Mouse (Mus musculus): ENCODE results near the gene Ypel1. TPM values are rescaled to one million over a fixed set of nuclear protein-coding genes. Genes with fewer than 3 reads are reported as not detected.

Ypel1 gene
- polyA plus RNA-seq, 1 experiment from 2014 or later = 129 TPM

- no peak for ATAC-seq (ENCODE audit: low FRiP score, low read depth)
- Histone ChIP-seq H3K4me3 (no peak overlapping the region), H3K36me3 (peaks cover 93% of the 10 kb centered on the region), H3K27ac (replicated peaks) (no peak overlapping the region), H3K4me2 (replicated peaks) (no peak overlapping the region), H3K27me3 (no peaks in the 10 kb centered on the region), H3K9me3 (no peaks in the 10 kb centered on the region), H3K9ac (replicated peaks) (no peak overlapping the region), H3K4me1 (no peaks in the 10 kb centered on the region)
- 98% methylated on average over 3 of the region's 3 CpGs for WGBS
Observed at GRCm38 (mm10) chr16:17096938-17097337, 27.4 kb downstream of the Ypel1 start.

DNA sequence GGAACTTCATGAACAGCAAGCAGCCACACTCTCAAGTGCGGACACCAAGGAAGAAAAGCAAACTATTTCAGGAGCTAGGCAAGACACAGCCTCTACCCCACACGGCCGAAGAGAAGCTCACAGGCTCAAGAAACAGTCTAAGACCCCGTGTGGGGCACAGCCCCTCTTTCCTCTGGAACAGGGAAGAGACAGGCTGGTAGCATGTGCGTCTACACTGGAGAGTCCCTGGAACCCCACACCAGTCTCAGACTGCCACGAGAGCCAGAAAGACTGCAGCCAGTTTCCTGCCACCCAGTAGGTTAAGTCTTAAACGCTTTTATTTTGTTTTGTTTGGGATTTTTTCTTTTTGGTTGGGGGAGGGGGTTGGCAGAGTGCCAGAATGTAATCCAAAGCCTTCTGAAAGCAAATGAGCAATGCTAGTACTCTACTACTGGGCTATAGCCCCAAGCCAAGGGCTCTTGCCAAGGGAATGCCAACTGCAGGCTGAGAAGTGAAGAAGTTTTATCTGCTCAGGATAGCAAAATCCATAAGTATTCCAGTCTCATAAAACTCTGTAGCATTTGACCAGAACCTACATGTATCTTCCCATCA lies 33.2 kb downstream of the Ypel1 start:
- Histone ChIP-seq H3K9ac (replicated peaks) (no peak overlapping the region), H3K9me3 (no peaks in the 10 kb centered on the region), H3K27ac (replicated peaks) (no peak overlapping the region), H3K4me1 (no peaks in the 10 kb centered on the region; the same call in 1 of the 2 replicates), H3K27me3 (no peaks in the 10 kb centered on the region), H3K36me3 (peaks cover 72% of the 10 kb centered on the region), H3K4me3 (no peak overlapping the region), H3K4me2 (replicated peaks) (no peak overlapping the region)
- no peak for ATAC-seq (ENCODE audit: low FRiP score, low read depth)
- 80% methylated on average over 7 of the region's 7 CpGs for WGBS

- Histone ChIP-seq H3K4me3 (no peak overlapping the region), H3K27me3 (no peaks in the 10 kb centered on the region), H3K9ac (replicated peaks) (no peak overlapping the region), H3K36me3 (peaks cover 62% of the 10 kb centered on the region), H3K4me1 (peaks cover 2% of the 10 kb centered on the region), H3K27ac (replicated peaks) (no peak overlapping the region), H3K9me3 (no peaks in the 10 kb centered on the region), H3K4me2 (replicated peaks) (no peak overlapping the region)
- no peak for ATAC-seq (ENCODE audit: low FRiP score, low read depth)
- WGBS = 91% methylated on average over 4 of the region's 4 CpGs
Observed at GRCm38 (mm10) chr16:17104600-17104999, 35.1 kb downstream of the Ypel1 start.

DNA sequence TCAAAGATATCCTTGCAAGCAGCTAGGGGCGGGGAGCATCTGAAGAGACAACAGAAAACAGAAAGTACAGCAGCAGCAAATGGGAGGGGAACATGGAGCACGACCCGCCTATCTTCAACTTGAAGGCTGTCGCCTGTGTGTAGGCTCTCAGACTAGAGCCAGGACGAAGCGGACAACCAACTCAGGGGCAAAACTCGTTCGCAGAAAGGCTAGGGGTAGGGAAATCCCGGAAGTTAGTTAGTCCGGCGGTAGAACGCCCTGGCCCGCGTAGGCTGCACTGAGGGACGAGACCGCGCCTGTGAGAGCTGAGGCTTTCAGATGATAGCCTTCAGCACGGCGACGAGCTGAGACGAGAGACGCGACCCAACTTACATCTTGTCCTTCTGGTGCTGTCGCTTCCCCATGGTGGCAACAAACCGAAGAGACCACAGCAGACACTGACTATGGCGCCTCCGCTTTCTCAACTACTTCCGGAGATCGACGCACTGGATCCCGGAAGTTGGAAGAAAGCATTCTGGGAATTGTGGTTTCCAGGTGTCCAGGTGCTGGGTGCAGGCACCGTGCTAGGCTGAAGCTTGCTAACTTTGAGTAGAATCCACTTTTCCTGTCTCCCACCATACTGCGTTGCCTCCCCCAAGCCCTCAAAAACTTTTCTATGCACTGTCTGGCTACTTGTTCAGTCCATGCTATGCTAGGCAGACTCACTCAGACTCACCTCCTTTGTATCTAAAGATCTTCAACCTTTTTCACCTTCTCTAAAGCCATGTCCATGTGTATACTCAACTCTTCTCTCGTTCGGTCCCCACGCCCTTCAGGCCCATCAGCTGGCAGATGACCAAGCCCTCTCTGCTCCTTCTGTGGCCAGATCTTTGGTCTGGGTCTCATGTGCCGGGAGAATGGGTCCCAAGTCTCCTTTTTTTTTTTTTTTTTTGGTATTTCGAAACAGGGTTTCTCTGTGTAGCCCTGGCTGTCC lies 41.6 kb downstream of the Ypel1 start, which contains the start of gene Ppil2:
Gene Ppil2 (minus strand): TSS at position 487 of the 973 bp plus-strand sequence.
- Histone ChIP-seq H3K9ac (replicated peaks) (peak within 1 kb of the TSS; percentile 72), H3K4me2 (replicated peaks) (peak within 1 kb of the TSS; percentile 73), H3K4me3 (peak within 1 kb of the TSS; percentile 85), H3K9me3 (no peaks in the 10 kb centered on the region), H3K27me3 (no peaks in the 10 kb centered on the region), H3K36me3 (peaks cover 50% of the 10 kb centered on the region), H3K4me1 (peaks cover 12% of the 10 kb centered on the region), H3K27ac (replicated peaks) (peak within 1 kb of the TSS; percentile 54; the same call in 1 of the 2 replicates)
- WGBS = 10% methylated on average over 38 of the region's 38 CpGs
- peak; percentile 79 for ATAC-seq (ENCODE audit: low FRiP score, low read depth)

- Histone ChIP-seq H3K4me3 (no peak overlapping the region), H3K27ac (replicated peaks) (no peak overlapping the region), H3K9ac (replicated peaks) (no peak overlapping the region), H3K9me3 (no peaks in the 10 kb centered on the region), H3K36me3 (peaks cover 71% of the 10 kb centered on the region), H3K4me1 (peaks cover 10% of the 10 kb centered on the region), H3K27me3 (no peaks in the 10 kb centered on the region), H3K4me2 (replicated peaks) (no peak overlapping the region)
- WGBS = 93% methylated on average over 5 of the region's 5 CpGs
- no peak for ATAC-seq (ENCODE audit: low FRiP score, low read depth)
Observed at GRCm38 (mm10) chr16:17117309-17117799, 47.9 kb downstream of the Ypel1 start.

- Histone ChIP-seq H3K4me2 (replicated peaks) (peak overlapping the region; percentile 82), H3K9ac (replicated peaks) (0 out of 2 replicates have a peak overlapping the region, but pooled peaks have one; percentile 25), H3K36me3 (peaks cover 42% of the 10 kb centered on the region), H3K4me3 (peak overlapping the region; percentile 17; the same call in 1 of the 2 replicates), H3K9me3 (no peaks in the 10 kb centered on the region), H3K4me1 (peaks cover 37% of the 10 kb centered on the region), H3K27me3 (no peaks in the 10 kb centered on the region), H3K27ac (replicated peaks) (no peak overlapping the region)
- WGBS = 52% methylated on average over 13 of the region's 14 CpGs
- no peak for ATAC-seq (ENCODE audit: low FRiP score, low read depth)
Observed at GRCm38 (mm10) chr16:17121569-17121968, 52.1 kb downstream of the Ypel1 start.

- Histone ChIP-seq H3K4me2 (replicated peaks) (peak overlapping the region; percentile 82), H3K4me3 (peak overlapping the region; percentile 48), H3K4me1 (peaks cover 37% of the 10 kb centered on the region), H3K27ac (replicated peaks) (peak overlapping the region; percentile 66), H3K9ac (replicated peaks) (peak overlapping the region; percentile 76), H3K36me3 (peaks cover 26% of the 10 kb centered on the region), H3K9me3 (no peaks in the 10 kb centered on the region), H3K27me3 (no peaks in the 10 kb centered on the region)
- peak; percentile 59 for ATAC-seq (ENCODE audit: low FRiP score, low read depth)
- WGBS = under 1% methylated on average over 22 of the region's 22 CpGs
Observed at GRCm38 (mm10) chr16:17124119-17124870, 54.8 kb downstream of the Ypel1 start.

GRCm38 (mm10) chr16:17124871-17125520 lies 55.5 kb downstream of the Ypel1 start, which contains the start of gene 2610318N02Rik:
TSS of gene 2610318N02Rik (minus strand) at chr16:17125167.
- peaks cover 19% of the 10 kb centered on the region for H3K36me3 ChIP-seq
- H3K9me3 ChIP-seq = no peaks in the 10 kb centered on the region
- H3K4me2 ChIP-seq (replicated peaks) = peak within 1 kb of the TSS; percentile 82
- under 1% methylated on average over 25 of the region's 25 CpGs for WGBS
- peak; percentile 94 for ATAC-seq (ENCODE audit: low FRiP score, low read depth)
- peak within 1 kb of the TSS; percentile 48 for H3K4me3 ChIP-seq
- H3K9ac ChIP-seq (replicated peaks) = peak within 1 kb of the TSS; percentile 76
- peak within 1 kb of the TSS; percentile 66 for H3K27ac ChIP-seq (replicated peaks)
- H3K4me1 ChIP-seq = peaks cover 37% of the 10 kb centered on the region
- no peaks in the 10 kb centered on the region for H3K27me3 ChIP-seq

- no peak for ATAC-seq (ENCODE audit: low FRiP score, low read depth)
- WGBS = 96% methylated on average over 1 of the region's 1 CpGs
- no peak overlapping the region for H3K27ac ChIP-seq (replicated peaks)
Observed at GRCm38 (mm10) chr16:17127292-17127691, 57.8 kb downstream of the Ypel1 start.

DNA sequence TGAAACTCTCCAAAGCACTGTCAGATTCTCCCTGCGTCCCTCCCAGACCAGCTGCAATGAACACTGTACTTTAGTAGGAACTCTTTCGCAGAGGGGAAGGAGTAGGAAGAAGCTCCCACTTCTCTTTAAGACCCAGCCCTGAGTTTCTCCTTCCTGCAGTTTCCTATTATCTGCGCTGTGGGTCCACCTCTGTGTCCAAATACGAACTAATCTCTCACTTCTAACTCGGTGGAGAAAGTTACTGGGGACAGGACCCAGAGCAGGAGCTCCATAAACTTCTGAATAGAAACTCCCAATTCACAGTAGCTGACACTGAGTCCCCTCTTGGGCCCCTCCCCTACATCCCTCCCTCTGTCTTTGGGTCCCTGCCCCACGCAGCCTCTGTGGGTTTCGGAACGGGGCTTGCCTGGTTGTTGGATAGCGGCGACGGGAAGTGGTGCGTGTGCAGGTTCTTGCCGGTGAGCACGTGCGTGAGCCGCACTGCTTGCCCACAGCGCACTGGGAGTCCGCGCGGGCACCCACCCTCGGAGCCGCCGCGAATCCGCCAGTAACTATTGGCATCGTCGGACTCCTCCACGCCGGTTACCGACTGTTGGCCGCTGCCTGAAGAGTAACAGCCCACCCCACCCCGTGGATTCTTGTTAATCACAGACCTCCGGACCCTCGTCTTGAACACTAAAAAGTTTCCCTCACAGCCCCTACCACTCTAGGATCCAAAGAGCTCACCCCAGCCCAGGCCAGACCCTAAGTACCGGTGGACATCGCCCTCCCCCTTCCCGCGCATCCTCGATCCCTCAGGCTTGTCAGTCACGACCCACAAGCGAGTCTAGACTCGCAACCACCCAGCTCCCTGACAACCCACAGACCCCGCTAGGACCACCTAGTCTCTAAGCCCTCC lies 61.9 kb downstream of the Ypel1 start:
- 5% methylated on average over 43 of the region's 43 CpGs for WGBS
- H3K9ac ChIP-seq (replicated peaks) = peak overlapping the region; percentile 69
- H3K27me3 ChIP-seq = 0 out of 2 replicates have a peak, but pooled peaks cover 7% of the 10 kb centered on the region
- H3K36me3 ChIP-seq = no peaks in the 10 kb centered on the region
- H3K27ac ChIP-seq (replicated peaks) = peak overlapping the region; percentile 86
- H3K4me2 ChIP-seq (replicated peaks) = peak overlapping the region; percentile 97
- peak overlapping the region; percentile 83 for H3K4me3 ChIP-seq
- H3K4me1 ChIP-seq = peaks cover 15% of the 10 kb centered on the region
- H3K9me3 ChIP-seq = no peaks in the 10 kb centered on the region
- ATAC-seq (ENCODE audit: low FRiP score, low read depth) = peak; percentile 87

More at GRCm38 (mm10) chr16:17127292-17127691, 57.8 kb downstream of the Ypel1 start:
- H3K4me3 ChIP-seq = no peak overlapping the region
- H3K36me3 ChIP-seq = peaks cover 7% of the 10 kb centered on the region
- H3K4me2 ChIP-seq (replicated peaks) = no peak overlapping the region
- H3K27me3 ChIP-seq = 0 out of 2 replicates have a peak, but pooled peaks cover 7% of the 10 kb centered on the region
- no peaks in the 10 kb centered on the region for H3K9me3 ChIP-seq
- no peak overlapping the region for H3K9ac ChIP-seq (replicated peaks)
- peaks cover 38% of the 10 kb centered on the region for H3K4me1 ChIP-seq
